Mouse (Mus musculus) heart, postnatal 0 days (tissue): ENCODE results near the gene Fads2.

Source experiments
- CTCF ChIP-seq: IDR thresholded peaks from 2 replicates; pipeline ENCODE4 v1.5.1; 2016; ENCODE audit warnings: antibody characterized with exemption, control low read depth, low read depth
- EP300 ChIP-seq: IDR thresholded peaks from 2 replicates; pipeline ENCODE4 v1.6.1; 2016; ENCODE audit warnings: antibody characterized with exemption, low read depth

- no peak for TF ChIP-seq CTCF
- TF ChIP-seq EP300, result no peak
Observed at GRCm38 (mm10) chr19:10071166-10071565, 30.4 kb downstream of the Fads2 start.
